Comparison of ENCODE assay signal across 8 mouse cellular contexts in genomic region chr4:134534932-134535786, GRCm38 (mm10). TPM values are rescaled to one million over a fixed set of nuclear protein-coding genes. Genes with fewer than 3 reads are reported as not detected.
DNase-seq lines count a peak whose midpoint lies in the region; ATAC-seq and TF ChIP-seq lines count a peak whose summit lies in the region.

Gene Mtfr1l (minus strand): TSS chr4:134535387.

- H3K4me1 ChIP-seq in hindbrain, postnatal 0 days (ENCODE audit: insufficient read depth, low read length), result peaks cover 19% of the 10 kb centered on the region

- H3K36me3 ChIP-seq in hindbrain, postnatal 0 days (ENCODE audit: insufficient read depth, low read length), result peaks cover 7% of the 10 kb centered on the region; the same call in 1 of the 2 replicates

- H3K27ac ChIP-seq in gastrocnemius, adult 2 months, result peak within 1 kb of the TSS; percentile 96
- peak within 1 kb of the TSS; percentile 92 for H3K27ac ChIP-seq in hindbrain, postnatal 0 days
- peak within 1 kb of the TSS; percentile 84 for H3K27ac ChIP-seq in left cerebral cortex, adult 2 months

- under 1% methylated on average over 68 of the region's 71 CpGs for WGBS in hindbrain, postnatal 0 days

- H3K27me3 ChIP-seq in hindbrain, postnatal 0 days (ENCODE audit: insufficient read depth, low read length), result no peaks in the 10 kb centered on the region

- H3K9me3 ChIP-seq in hindbrain, postnatal 0 days (ENCODE audit: low read length), result no peaks in the 10 kb centered on the region

- peak within 1 kb of the TSS; percentile 89 for H3K9ac ChIP-seq in hindbrain, postnatal 0 days (replicated peaks; ENCODE audit: low read length)

- no peak for TF ChIP-seq CTCF in gastrocnemius, adult 2 months (IDR thresholded peaks at IDR 0.05)
- no peak for TF ChIP-seq CTCF in hindbrain, postnatal 0 days (IDR thresholded peaks at IDR 0.05; ENCODE audit: low read depth)
- TF ChIP-seq CTCF in left cerebral cortex, adult 2 months (IDR thresholded peaks at IDR 0.05), result no peak

- H3K4me3 ChIP-seq in gastrocnemius, adult 2 months, result peak within 1 kb of the TSS; percentile 86
- peak within 1 kb of the TSS; percentile 96 for H3K4me3 ChIP-seq in hindbrain, postnatal 0 days (ENCODE audit: low read length)
- peak within 1 kb of the TSS; percentile 98 for H3K4me3 ChIP-seq in left cerebral cortex, adult 2 months

- peak; percentile 99 for DNase-seq in ZHBTc4 (ENCODE audit: low read depth, low spot score)
- peak; percentile 99 for DNase-seq in gastrocnemius, adult 2 months
- DNase-seq in hindbrain, postnatal 0 days (ENCODE audit: low spot score), result peak; percentile 98
- DNase-seq in left cerebral cortex, adult 2 months (ENCODE audit: extremely low spot score in 1 of 2, low spot score in 2 of 2), result peak; percentile 96
- DNase-seq in right cerebral cortex, adult 2 months (ENCODE audit: low spot score in 2 of 2), result peak; percentile 96
- DNase-seq in urinary bladder, postnatal 14 days (ENCODE audit: low spot score), result peak; percentile 98

- H3K4me2 ChIP-seq in hindbrain, postnatal 0 days (ENCODE audit: low read depth, low read length), result peak within 1 kb of the TSS; percentile 96

- intact Hi-C loops in gastrocnemius, adult 2 months (cut with DNase I), result no loop called here
- intact Hi-C loops in left cerebral cortex, adult 2 months (cut with DNase I), result no loop called here

- ATAC-seq in common myeloid progenitor, adult 5-6 weeks (replicated peaks; ENCODE audit: low read depth, poor library complexity, severe bottlenecking), result peak; percentile 94
- peak; percentile 97 for ATAC-seq in hindbrain, postnatal 0 days
- ATAC-seq in megakaryocyte, adult 5-6 weeks (ENCODE audit: poor library complexity, severe bottlenecking), result peak; percentile 97

RNA-seq across cellular contexts. Expression of gene Mtfr1l, which starts in this region (rescaled TPM):
- total RNA-seq in common myeloid progenitor, adult 5-6 weeks (2017), result 46.2 and 52.7 TPM in 2 replicates
- total RNA-seq in gastrocnemius, adult 2 months (2021), result 100 to 1,000 TPM; 131 to 136 TPM
- total RNA-seq in hindbrain, postnatal 0 days (2014; rRNA removed), result 133 and 146 TPM in 2 replicates
- 177 and 182 TPM in 2 replicates for polyA plus RNA-seq in hindbrain, postnatal 0 days (2015; fragmentation: Nextera tagmentation; extraction: Ambion mirVana)
- total RNA-seq in left cerebral cortex, adult 2 months (2021), result 10 to 100 TPM; 60.6 to 66.1 TPM
- 40.4 and 48.1 TPM in 2 replicates for total RNA-seq in megakaryocyte, adult 5-6 weeks (2015)
- total RNA-seq in megakaryocyte, adult 5-6 weeks (2017), result 33.6 and 38.3 TPM in 2 replicates

Comparison
In these comparisons a context has a peak if more than half of its experiments do, and no peak if none do; other contexts are left out.
1. Peak in every context shown above with its lines: DNase-seq, ATAC-seq, H3K4me3 ChIP-seq and H3K27ac ChIP-seq.